Mouse (Mus musculus): ENCODE data around the gene Dock6. TPM values are rescaled to one million over a fixed set of nuclear protein-coding genes. Genes with fewer than 3 reads are reported as not detected.

Dock6 gene
- polyA plus RNA-seq, 1 experiment, result 7.2 TPM

DNA sequence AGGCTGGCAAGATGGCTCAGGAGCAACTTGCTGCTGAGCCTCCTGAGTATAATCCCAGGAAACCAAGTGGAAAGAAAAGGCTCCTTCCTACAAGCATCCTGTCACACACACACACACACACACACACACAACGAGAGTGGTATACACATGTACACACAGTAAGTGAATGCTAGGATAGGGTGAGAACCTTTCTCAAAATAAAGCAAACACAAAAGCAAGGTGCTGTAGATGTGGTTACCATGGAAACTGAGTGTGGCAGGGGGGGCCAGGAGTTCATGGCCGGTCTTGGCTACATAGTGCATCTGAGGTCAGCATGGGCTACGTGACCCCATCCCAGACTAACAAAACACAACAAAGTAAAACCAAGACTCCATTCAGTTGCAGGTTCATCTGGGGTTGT is 1.4 kb downstream of the Dock6 start:
- TF ChIP-seq GATA1 (IDR thresholded peaks at IDR 0.05; ENCODE audit: low read length), result no peak

DNA sequence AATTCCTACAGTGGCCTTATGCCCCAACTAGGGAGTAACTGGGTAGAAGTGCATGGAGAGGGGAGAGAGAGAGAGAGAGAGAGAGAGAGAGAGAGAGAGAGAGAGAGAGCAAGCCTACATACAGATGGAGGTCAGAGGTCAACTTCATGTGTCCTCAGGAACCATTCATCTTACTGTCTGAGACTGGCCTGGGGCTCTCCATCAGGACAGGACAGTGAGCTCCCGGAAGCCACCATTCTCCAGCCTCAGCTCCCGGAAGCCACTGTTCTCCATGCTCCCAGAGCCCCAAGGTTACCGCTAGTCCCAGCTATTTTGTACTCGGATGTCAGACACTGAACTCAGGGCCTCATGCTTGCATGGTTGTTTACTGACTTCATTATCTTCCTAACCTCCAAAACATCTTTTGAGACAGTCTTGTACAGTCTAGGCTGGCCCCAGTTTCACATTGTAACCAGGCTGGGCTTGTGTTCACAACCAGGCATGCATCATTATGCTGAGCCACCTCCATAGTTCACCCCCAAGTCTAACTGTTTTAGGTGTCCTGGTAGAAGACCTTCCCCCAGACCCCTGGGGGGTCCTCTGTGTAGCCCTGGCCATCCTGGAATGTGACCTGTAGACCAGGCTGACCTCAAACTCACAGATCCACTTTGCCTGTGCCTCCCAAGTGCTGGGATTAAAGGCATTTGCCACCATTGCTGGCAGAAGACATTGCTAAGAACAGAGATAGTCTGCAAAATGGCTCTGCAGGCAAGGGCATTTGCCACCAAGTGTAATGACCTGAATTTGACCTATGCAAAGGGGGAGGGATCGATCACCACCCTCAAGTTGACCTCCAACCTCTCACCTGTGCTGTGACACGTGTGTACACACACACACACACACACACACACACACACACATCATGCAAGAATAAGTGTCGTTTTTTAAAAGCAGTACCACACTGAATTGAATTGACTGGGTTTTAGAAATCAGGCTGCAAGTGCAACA is 2.5 kb downstream of the Dock6 start:
- no peak for TF ChIP-seq GATA1 (IDR thresholded peaks at IDR 0.05; ENCODE audit: low read length)

DNA sequence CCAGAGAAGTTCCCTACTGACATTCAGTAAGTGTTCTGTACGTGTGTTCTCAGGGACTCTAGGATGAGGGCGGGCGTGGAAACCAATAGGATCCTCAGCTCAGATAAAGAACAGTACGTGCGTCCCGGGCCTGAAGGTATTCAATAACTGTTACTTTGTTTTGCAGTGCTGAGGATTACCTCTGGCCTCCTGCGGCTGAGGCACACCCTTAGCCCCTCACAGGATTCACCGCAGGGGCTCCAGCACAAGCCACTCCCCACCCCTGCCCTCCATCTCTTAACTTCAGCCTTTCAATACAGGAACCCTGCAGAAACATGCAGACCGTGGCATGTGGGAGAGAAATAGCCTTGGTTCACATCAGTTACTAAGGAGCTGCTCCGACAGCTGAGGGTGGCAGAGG is 4.5 kb downstream of the Dock6 start:
- no peak for TF ChIP-seq GATA1 (IDR thresholded peaks at IDR 0.05; ENCODE audit: low read length)

DNA sequence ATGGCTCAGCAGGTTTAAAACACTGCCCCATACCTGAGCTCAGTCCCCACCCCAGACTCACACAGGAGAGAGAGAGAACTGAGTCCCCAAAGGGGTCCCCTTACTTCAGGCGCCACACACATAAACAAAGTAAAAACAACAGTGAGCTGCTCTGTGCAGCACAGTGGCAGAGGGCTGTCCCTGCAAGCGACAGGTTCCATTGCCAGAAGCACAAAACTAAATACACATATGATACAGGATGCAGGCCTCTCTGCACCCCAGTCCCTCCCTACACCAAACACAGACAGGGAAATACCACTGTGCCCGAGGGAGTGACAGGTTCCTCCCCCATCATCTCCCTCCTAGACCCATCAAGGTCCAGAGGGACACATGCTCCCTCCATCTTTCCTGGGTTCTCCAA is 5.0 kb downstream of the Dock6 start:
- TF ChIP-seq GATA1 (IDR thresholded peaks at IDR 0.05; ENCODE audit: low read length), result no peak

DNA sequence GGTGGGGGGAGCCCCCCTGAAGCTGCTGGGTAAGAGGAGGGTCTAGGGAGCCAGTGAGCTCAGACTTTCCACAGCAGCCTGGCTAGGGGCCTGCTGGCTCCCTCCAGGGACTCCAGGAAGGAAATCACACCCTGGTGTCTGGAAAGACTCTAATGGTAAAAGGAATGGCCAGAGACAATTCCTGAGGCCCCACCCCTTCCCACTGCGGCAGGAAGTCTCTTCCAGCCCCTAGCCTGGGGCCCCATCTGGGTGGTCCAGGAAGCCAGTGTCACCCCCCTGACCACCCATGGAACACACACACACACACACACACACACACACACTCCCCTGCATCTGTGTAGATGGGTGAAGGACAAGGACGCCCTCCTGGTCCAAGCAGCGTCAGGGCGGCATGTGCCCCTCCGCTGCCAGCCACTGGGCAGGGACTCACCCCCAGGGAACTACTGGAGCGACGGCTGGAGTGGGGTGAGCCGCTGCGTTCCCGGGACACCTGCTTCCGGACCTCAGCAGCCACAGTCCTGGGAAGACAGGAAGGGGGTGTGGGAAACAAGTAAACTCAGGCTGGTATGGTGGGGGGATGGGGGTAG is 5.6 kb downstream of the Dock6 start:
- no peak for TF ChIP-seq GATA1 (IDR thresholded peaks at IDR 0.05; ENCODE audit: low read length)

DNA sequence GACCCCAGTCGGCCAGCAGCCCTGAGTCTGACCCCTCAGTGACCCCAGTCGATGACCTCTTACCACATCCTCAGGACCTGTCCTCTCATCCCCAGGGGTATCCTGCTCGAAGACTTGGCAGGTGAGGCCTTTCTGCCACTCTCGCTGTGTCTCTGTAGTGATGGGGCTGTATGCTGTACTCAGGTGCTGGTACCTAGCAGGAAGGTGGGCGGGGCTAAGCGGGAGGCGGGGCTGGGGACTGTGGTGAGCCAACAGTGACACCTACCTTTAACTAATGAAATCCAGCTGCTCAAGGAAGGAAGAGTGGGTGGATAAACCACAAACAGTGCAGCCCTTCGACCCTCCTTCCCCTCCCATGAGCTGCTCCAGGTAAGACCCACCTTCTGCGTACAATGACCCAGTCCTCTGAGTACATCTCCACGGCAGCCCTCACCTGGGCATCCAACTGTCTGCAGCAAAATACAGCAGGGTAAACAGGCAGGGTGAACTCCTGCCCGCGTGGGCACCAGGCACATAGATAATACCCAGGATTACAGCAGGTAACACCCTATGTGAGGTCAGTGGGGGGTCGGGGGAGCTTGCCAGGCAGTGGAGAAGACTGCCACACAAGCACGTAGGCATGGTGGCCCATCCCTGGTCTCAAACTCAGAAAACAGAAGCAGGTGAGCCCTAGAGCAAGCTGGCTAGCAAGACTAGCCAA is 6.9 kb downstream of the Dock6 start:
- TF ChIP-seq GATA1 (IDR thresholded peaks at IDR 0.05; ENCODE audit: low read length), result no peak

DNA sequence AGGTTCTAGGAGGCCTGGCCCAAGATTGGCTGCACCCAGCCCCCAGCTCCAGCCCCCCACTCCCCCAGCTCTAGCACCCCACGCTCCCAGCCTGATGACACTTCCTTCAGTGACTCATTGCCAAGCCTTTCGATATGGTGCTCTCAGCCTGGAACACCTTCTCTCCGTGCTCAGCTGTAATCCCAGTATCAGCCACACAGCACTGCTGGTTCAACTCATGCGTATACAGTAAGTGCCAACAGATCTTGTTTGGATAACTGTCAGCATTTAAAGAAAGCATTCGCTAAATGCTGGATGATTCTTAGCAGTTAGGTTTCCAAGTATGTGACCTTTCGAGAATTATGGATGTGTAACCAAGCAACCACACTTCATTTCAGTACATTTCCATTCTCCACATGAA is 9.3 kb downstream of the Dock6 start:
- TF ChIP-seq GATA1 (IDR thresholded peaks at IDR 0.05; ENCODE audit: low read length), result no peak

DNA sequence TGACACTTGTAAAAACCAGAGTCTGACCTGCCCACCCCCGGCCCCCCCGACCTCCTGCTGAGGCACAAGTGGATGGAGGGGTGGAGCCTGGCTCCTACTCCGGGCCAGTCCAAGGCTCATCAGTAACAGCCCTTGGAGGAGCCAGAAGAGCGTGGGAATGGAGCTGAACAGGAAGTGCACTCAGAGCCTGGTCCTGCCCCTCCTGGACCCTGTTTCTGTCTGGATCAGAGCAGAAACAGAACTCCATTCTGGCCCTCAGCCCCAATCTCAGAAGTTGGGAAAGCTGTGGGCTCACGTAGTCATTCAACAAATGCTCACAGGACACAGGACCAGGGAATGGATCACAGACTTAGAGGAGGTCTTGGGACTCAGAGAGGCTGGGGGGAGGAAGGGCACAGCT is 10.0 kb downstream of the Dock6 start:
- no peak for TF ChIP-seq GATA1 (IDR thresholded peaks at IDR 0.05; ENCODE audit: low read length)

DNA sequence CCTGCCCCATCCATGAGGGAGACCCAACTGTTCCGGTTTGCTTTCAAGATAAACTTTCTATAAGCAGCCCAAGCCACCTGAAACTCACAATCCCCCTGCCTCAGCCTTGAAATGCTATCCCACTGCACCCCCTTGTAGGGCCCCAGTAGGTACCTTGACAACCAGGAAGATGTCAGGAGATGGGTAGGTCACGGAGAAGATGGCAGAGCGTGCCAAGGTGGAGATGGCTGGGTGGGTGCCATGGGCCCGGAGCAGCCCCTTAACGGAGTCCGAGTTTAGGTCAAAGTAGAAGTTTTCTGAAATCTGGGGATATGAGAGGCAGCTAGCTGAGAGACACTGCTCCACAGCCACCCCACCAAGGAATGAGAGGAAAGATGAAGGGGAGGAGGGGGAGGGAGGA is 11.1 kb downstream of the Dock6 start:
- no peak for TF ChIP-seq GATA1 (IDR thresholded peaks at IDR 0.05; ENCODE audit: low read length)

DNA sequence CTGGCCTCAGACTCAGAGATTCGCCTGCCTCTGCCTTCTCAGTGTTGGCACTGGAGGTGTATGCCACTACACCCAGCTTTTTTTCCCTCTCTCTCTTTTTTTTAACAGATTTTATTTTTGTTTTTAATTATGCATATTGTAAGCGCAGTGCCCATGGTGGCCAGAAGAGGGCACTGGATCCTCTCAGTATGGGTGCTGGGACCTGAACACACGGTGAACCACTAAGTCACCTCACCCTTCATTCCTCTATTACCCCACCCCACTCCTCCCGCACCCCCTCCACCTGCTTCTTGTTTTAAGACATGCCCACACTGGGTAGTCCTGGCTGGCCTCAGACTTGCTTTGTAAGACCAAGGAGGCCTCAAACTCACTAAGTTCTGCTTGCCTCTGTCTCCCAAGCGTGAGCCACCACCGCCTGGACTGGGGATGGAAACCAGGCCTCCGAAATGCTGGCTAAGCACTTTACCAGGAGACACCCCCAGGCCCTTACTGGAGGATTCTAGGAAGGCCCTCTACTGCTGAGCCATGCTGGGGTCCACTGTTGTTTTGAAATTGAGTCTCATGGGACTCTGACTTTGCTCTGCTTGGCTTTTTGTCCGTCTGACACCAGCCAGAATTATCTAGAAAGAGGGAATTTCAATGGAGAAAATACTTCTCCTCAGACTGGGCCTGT is 12.2 kb downstream of the Dock6 start:
- TF ChIP-seq GATA1 (IDR thresholded peaks at IDR 0.05; ENCODE audit: low read length), result no peak

DNA sequence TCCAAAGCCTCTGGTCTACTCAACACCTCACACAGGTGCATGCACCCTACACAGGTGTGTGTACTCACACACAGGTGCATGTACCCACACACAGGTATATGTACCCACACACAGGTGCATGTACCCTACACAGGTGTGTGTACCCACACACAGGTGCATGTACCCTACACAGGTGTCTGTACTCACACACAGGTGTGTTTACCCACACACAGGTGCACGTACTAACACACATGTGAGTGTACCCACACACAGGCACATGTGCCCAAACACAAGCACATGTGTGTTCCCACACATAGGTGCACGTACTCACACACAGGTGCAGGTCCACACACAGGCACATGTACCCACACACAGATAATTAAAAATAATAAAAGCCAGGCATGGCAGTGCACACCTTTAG is 14.7 kb downstream of the Dock6 start:
- TF ChIP-seq GATA1 (IDR thresholded peaks at IDR 0.05; ENCODE audit: low read length), result no peak

DNA sequence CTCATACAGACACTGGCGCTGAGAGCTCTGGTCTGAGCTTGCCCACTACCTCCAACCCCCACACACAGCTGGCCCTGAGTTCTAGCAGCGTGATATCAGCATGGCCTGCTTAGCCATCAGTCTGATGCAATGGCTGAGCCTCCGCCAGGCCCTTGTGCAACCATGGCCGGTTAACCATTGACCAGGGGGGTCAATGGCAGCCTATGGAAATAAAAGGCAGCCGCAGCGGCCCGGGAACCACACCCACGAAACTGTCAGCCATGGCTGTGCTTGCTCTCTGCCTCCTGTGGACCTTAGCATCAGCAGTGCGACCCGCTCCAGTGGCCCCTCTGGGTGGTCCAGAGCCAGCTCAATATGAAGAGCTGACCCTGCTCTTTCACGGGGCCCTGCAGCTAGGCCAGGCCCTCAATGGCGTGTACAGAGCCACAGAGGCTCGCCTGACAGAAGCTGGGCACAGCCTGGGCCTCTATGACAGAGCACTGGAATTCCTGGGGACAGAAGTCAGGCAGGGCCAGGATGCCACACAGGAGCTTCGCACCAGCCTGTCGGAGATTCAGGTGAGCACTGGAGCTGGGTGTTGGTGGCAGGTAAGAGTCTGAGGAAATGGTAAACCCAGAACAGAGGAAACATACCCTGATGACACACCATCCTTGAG is 17.1 kb downstream of the Dock6 start, which contains the start of gene Angptl8:
Gene Angptl8, plus strand, starts transcription at position 253 of the 655 bp plus-strand sequence.
- no peak for TF ChIP-seq GATA1 (IDR thresholded peaks at IDR 0.05; ENCODE audit: low read length)

DNA sequence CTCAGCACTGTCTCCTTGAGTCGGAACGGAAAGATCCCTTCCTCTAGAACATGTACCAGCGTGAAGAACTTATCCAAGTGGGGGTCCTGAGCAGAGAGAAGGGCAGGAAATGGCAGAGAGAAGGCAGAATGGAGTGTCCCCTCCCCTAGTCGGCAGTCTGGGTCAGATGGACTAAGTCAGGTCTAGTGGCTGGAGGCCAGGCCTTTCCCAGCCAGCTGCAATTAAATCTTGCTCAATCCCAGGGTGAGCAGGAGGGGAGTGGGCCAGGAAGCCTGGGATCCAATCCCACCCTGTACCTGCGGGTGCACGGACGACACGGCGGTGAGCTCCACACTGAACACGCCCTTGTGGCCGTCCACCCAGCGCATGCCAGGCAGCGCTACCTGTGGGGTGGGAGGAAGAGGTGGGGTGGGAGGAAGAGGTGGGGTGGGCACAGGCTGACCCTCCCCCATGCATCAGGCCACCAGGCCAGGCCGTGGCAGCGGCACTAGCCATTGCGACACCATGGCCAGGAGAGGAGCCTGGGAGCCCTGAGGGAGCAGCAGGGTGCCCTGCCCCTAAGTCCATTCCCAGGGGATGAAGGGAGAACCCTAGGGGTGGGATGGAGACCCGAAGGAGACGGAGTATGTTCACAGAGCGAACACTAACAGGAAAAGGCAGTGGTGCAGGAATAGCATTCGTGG is 20.7 kb downstream of the Dock6 start:
- no peak for TF ChIP-seq GATA1 (IDR thresholded peaks at IDR 0.05; ENCODE audit: low read length)

DNA sequence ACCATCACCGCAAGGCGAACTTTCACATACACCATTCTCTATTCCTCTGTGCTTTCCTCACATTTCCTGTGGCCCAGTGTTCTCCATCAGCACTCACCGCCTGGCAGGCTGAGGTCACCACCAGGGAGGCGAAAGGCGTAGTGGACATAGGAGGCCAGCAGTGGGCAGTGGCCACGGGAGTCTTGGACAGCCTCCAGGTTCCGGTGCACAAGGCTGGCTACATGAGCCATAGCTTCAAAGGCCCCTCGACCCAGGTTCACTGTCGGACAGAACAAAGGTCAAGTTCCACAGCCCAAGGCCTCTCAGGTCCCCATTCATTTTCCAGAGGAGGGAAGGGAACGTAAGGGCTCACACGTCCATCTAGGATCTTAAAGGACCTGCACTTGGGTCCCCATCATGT is 21.5 kb downstream of the Dock6 start:
- no peak for TF ChIP-seq GATA1 (IDR thresholded peaks at IDR 0.05; ENCODE audit: low read length)

DNA sequence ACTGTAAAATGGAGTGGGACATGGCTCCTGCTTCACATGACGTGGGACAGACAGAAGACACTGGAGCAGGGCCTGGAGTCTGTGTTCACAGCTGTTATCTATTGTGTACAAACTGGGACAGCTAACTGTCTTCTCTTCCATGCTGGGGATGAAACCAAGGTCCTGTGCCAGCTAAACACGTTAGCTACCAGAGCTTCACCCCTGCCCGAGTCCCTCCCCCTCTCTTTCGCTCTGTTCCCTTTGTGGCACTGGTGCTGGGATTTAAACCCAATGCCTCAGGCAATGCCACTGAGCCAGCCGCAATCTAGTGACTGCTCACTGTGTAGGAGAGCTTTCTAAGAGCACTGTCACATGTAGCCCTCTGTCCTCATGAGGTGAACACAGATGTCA is 22.0 kb downstream of the Dock6 start:
- no peak for TF ChIP-seq GATA1 (IDR thresholded peaks at IDR 0.05; ENCODE audit: low read length)

Measured in G1E-ER4 (cell line).